Mouse (Mus musculus): ENCODE results near the gene Lpp. TPM values are rescaled to one million over a fixed set of nuclear protein-coding genes. Genes with fewer than 3 reads are reported as not detected.

Lpp gene
- polyA plus RNA-seq, 1 experiment from 2014 or later, result 10.7 TPM

DNA sequence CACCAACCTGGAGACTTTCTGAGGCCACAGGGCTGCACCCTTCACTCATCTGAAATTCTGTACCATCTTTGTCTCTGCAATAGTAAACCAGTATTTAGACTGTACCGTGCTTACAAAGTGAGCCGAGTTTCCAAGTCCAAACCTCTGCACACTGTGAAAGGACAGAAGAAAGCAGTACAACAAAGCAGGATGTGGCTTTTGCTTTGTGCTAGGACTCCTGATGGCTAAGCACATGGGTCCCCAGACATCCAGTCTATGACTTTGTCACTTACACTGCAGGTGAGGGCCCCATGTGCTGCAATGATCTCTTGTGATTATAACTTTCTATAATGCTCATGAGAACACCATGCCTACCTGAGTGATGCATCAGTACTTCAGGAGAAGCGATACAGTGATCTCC, 2.2 kb upstream of the Lpp start:
- Histone ChIP-seq H3K4me1 (ENCODE audit: insufficient read depth) (peaks cover 9% of the 10 kb centered on the region), H3K36me3 (replicated peaks; ENCODE audit: insufficient read depth, low read length) (no peaks in the 10 kb centered on the region), H3K27ac (ENCODE audit: low read depth) (no peak overlapping the region), H3K9ac (replicated peaks) (no peak overlapping the region), H3K4me2 (ENCODE audit: low read depth, low read length) (no peak overlapping the region), H3K27me3 (ENCODE audit: insufficient read depth, low read length) (no peaks in the 10 kb centered on the region), H3K9me3 (ENCODE audit: low read length) (no peaks in the 10 kb centered on the region), H3K4me3 (ENCODE audit: low read depth, low read length) (no peak overlapping the region)
- ATAC-seq (no peak), DNase-seq (no peak)
- 78% methylated on average over 3 of the region's 3 CpGs for WGBS (ENCODE audit: insufficient replicate concordance)
- TF ChIP-seq CTCF (IDR thresholded peaks at IDR 0.05; ENCODE audit: low read depth) (no peak), EP300 (IDR thresholded peaks at IDR 0.05; ENCODE audit: low read depth) (no peak)

DNA sequence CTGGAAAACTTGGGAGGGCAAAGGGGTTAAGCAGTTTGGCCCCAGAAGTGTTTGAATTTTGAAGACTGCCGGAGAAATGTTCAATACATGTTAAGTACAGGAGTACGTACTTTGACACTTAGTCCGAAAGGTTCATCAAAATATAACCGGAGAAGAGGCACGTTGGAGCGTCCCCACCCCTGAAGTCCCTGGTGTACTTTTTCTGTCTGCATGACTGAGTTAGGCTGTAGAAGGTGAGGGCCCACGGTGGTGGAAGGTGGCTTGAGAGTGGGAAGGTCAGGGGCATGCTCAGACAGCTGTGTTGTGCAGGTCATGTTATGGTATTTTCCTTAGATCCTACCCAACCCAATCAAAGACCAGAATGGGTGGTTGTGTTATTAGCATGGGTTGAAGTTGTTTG, 1.4 kb upstream of the Lpp start:
- WGBS (ENCODE audit: insufficient replicate concordance), result 65% methylated on average over 7 of the region's 7 CpGs
- Histone ChIP-seq H3K27ac (ENCODE audit: low read depth) (peak overlapping the region; percentile 99), H3K4me3 (ENCODE audit: low read depth, low read length) (peak overlapping the region; percentile 86; the same call in 1 of the 2 replicates), H3K9me3 (ENCODE audit: low read length) (no peaks in the 10 kb centered on the region), H3K9ac (replicated peaks) (peak overlapping the region; percentile 89; the same call in 1 of the 2 replicates), H3K27me3 (ENCODE audit: insufficient read depth, low read length) (no peaks in the 10 kb centered on the region), H3K4me2 (ENCODE audit: low read depth, low read length) (peak overlapping the region; percentile 81), H3K36me3 (replicated peaks; ENCODE audit: insufficient read depth, low read length) (no peaks in the 10 kb centered on the region), H3K4me1 (ENCODE audit: insufficient read depth) (peaks cover 17% of the 10 kb centered on the region)
- no peak for TF ChIP-seq CTCF (IDR thresholded peaks at IDR 0.05; ENCODE audit: low read depth)
- TF ChIP-seq EP300 (IDR thresholded peaks at IDR 0.05; ENCODE audit: low read depth), result no peak
- DNase-seq (no peak), ATAC-seq (no peak)

DNA sequence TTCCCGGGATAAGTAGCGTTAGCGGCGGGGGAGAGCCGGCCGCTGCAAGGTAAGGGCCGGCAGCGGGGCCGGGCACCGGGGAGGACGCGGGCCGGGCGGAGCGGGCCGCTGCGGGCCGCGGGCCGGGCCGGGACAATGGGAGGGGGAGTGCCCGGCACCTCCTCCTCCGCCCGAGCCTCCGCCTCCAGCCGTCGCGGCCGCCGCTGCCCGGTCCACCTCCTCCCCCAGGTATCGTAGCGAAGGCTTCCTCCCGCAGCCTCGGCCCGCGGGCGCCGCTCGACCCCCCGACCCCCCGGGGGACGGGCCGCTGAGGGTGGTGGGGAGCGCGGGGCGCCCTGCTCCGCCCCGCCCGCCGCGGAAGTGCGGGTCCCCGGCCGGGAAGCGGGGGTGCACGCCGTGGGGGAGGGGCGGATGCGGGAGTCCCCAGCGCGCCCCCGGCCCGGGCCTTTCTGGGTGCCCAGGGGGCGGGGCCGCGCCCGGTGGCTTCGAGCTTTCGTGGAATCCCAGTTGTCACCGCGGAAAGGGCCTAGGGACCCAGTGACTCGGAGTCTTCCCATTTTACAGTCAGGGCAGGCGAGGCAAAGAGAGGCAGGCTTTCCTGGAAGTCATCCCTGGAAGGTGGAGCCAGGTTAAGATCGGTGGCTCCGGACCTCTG, 376 bp downstream of the Lpp start:
- TF ChIP-seq EP300 (IDR thresholded peaks at IDR 0.05; ENCODE audit: low read depth) (no peak), CTCF (IDR thresholded peaks at IDR 0.05; ENCODE audit: low read depth) (no peak)
- Histone ChIP-seq H3K4me2 (ENCODE audit: low read depth, low read length) (peak overlapping the region; percentile 81), H3K9ac (replicated peaks) (peak overlapping the region; percentile 89), H3K4me3 (ENCODE audit: low read depth, low read length) (peak overlapping the region; percentile 86), H3K4me1 (ENCODE audit: insufficient read depth) (peaks cover 31% of the 10 kb centered on the region), H3K27ac (ENCODE audit: low read depth) (peak overlapping the region; percentile 99), H3K27me3 (ENCODE audit: insufficient read depth, low read length) (no peaks in the 10 kb centered on the region), H3K9me3 (ENCODE audit: low read length) (no peaks in the 10 kb centered on the region), H3K36me3 (replicated peaks; ENCODE audit: insufficient read depth, low read length) (no peaks in the 10 kb centered on the region)
- peak; percentile 77 for ATAC-seq
- peak; percentile 70 for DNase-seq
- WGBS (ENCODE audit: insufficient replicate concordance), result under 1% methylated on average over 50 of the region's 76 CpGs

DNA sequence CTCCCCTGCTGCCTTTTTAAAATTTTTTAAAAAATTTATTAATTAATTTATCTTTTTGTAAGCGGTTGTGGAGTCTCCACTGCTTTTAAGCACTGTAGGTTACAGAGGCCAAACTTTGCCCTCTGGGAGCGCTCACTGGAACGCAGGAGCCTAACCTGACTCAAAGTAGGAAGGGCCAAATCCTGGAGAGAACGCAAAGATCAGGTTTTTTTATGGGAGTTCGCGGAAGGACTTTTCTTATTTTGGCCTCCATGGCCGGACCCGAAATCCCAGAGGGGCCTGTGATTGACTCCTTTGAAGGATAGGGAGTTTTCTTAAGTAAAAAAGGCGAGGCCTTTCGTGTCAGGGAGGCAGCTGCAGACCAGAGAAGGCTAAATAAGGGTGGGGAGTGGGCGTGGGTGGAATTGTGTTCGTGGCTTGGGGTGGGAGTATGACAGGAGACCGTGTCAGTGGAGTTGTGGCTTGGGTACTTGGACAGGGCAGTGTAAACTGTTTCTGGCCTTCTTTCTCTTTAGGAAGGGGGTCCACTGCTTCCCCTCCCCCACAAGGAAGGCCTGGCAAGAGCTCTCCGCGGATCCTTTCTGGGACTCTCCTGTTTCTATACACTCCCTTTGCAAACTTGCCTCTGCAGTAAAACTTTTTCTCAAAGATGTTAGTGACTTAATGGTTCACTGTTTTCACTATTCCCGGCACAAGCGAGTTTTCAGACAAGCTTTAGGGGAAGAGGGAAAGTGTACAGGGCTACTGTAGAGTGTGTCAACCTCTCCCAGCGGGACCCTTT, 1.1 kb downstream of the Lpp start:
- DNase-seq (no peak), ATAC-seq (no peak)
- no peaks in the 10 kb centered on the region for H3K27me3 ChIP-seq (ENCODE audit: insufficient read depth, low read length)
- TF ChIP-seq CTCF (IDR thresholded peaks at IDR 0.05; ENCODE audit: low read depth), result no peak
- no peak for TF ChIP-seq EP300 (IDR thresholded peaks at IDR 0.05; ENCODE audit: low read depth)
- H3K27ac ChIP-seq (ENCODE audit: low read depth), result peak overlapping the region; percentile 99
- peak overlapping the region; percentile 86 for H3K4me3 ChIP-seq (ENCODE audit: low read depth, low read length)
- 19% methylated on average over 18 of the region's 18 CpGs for WGBS (ENCODE audit: insufficient replicate concordance)
- peaks cover 31% of the 10 kb centered on the region for H3K4me1 ChIP-seq (ENCODE audit: insufficient read depth)
- no peaks in the 10 kb centered on the region for H3K36me3 ChIP-seq (replicated peaks; ENCODE audit: insufficient read depth, low read length)
- peak overlapping the region; percentile 89 for H3K9ac ChIP-seq (replicated peaks)
- no peaks in the 10 kb centered on the region for H3K9me3 ChIP-seq (ENCODE audit: low read length)
- peak overlapping the region; percentile 81 for H3K4me2 ChIP-seq (ENCODE audit: low read depth, low read length)

DNA sequence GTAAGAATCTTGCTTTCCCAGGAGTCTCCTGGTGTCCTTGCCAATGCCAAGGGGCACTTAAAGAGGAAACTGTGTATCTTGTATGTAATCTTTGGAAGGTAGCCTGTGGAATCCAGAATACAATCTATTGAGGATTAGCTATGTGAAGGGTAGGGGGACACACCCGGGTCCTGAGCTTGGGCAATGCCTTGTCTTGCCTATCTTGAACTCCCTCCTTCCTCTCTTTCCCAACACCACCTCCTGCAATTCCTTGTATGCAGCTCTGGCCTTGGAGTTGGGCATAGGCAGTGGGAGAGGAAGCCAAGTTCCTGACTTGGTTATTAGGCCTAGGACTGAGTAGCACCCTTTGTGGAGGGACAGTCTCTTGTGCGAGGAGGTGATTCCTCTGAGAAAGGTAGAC, 1.8 kb downstream of the Lpp start:
- TF ChIP-seq EP300 (IDR thresholded peaks at IDR 0.05; ENCODE audit: low read depth) (no peak), CTCF (IDR thresholded peaks at IDR 0.05; ENCODE audit: low read depth) (no peak)
- Histone ChIP-seq H3K9me3 (ENCODE audit: low read length) (no peaks in the 10 kb centered on the region), H3K9ac (replicated peaks) (peak overlapping the region; percentile 89), H3K4me2 (ENCODE audit: low read depth, low read length) (peak overlapping the region; percentile 81), H3K4me1 (ENCODE audit: insufficient read depth) (peaks cover 34% of the 10 kb centered on the region), H3K27ac (ENCODE audit: low read depth) (peak overlapping the region; percentile 99; the same call in 1 of the 2 replicates), H3K4me3 (ENCODE audit: low read depth, low read length) (peak overlapping the region; percentile 86), H3K36me3 (replicated peaks; ENCODE audit: insufficient read depth, low read length) (no peaks in the 10 kb centered on the region), H3K27me3 (ENCODE audit: insufficient read depth, low read length) (no peaks in the 10 kb centered on the region)
- ATAC-seq, result no peak
- no peak for DNase-seq
- WGBS (ENCODE audit: insufficient replicate concordance), result 53% methylated on average over 2 of the region's 2 CpGs

DNA sequence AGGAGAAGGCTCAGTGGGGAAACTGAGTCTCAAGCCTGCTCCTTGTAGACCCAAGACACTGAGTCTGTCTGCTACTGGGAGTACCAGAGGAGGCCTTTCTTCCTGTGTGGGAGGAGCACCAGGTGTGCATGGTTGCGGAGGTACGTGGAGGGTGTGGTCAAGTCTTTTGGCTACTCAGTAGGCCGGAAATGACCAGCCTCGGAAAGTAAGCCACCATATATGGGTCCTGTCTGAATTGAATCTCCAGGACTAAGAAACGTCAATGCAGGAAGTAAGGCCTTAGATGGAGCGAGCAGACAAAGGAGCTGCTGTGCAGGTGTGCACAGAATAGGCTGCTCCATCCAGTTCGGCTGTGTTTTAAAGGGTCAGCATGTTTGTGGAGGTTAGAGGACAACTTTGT, 3.2 kb downstream of the Lpp start:
- Histone ChIP-seq H3K27ac (ENCODE audit: low read depth) (no peak overlapping the region), H3K27me3 (ENCODE audit: insufficient read depth, low read length) (no peaks in the 10 kb centered on the region), H3K4me3 (ENCODE audit: low read depth, low read length) (no peak overlapping the region), H3K36me3 (replicated peaks; ENCODE audit: insufficient read depth, low read length) (no peaks in the 10 kb centered on the region), H3K4me2 (ENCODE audit: low read depth, low read length) (no peak overlapping the region), H3K9me3 (ENCODE audit: low read length) (no peaks in the 10 kb centered on the region), H3K4me1 (ENCODE audit: insufficient read depth) (peaks cover 34% of the 10 kb centered on the region), H3K9ac (replicated peaks) (no peak overlapping the region)
- ATAC-seq (no peak), DNase-seq (no peak)
- no peak for TF ChIP-seq CTCF (IDR thresholded peaks at IDR 0.05; ENCODE audit: low read depth)
- no peak for TF ChIP-seq EP300 (IDR thresholded peaks at IDR 0.05; ENCODE audit: low read depth)
- 67% methylated on average over 7 of the region's 7 CpGs for WGBS (ENCODE audit: insufficient replicate concordance)

Measured in liver, postnatal 0 days (tissue).